Mouse (Mus musculus) mouse embryonic stem cell (cell line): ENCODE results near the gene Ccl11.

ENCODE experiments used
- in situ Hi-C, 2 experiments: fragments of 300-500 bp; cut with MboI; formaldehyde crosslinking; loops; 1 replicate in 1 of 2; 3 replicates in 1 of 2; pipeline ENCODE4 v1.14.3; 2019 to 2020; ENCODE audit warnings: low sequenced_read_pairs in 2 of 2, low pct_unique_long_range_greater_than_20kb in 1 of 2, mixed read lengths in 1 of 2; ENCODE audit not compliant: unreplicated experiment in 1 of 2

The Ccl11 gene

GRCm38 (mm10) chr11:82057646-82058045 is at the start of gene Ccl11:
Gene Ccl11 (plus strand): TSS chr11:82057823.
- in situ Hi-C loops: no loop called here

- in situ Hi-C loops: no loop called here
Observed at GRCm38 (mm10) chr11:82010115-82010514, 47.5 kb upstream of the Ccl11 start.

GRCm38 (mm10) chr11:82011411-82012193 is 46.0 kb upstream of the Ccl11 start:
- in situ Hi-C loops: no loop called here

GRCm38 (mm10) chr11:82013756-82014155 is 43.9 kb upstream of the Ccl11 start:
- in situ Hi-C loops: no loop called here

- in situ Hi-C loops: no loop called here
Observed at GRCm38 (mm10) chr11:82015066-82015465, 42.6 kb upstream of the Ccl11 start.

- in situ Hi-C loops: no loop called here
Observed at GRCm38 (mm10) chr11:82016181-82016780, 41.3 kb upstream of the Ccl11 start.

GRCm38 (mm10) chr11:82019389-82019788 is 38.2 kb upstream of the Ccl11 start:
- in situ Hi-C loops: no loop called here

GRCm38 (mm10) chr11:82019793-82020192 is 37.8 kb upstream of the Ccl11 start:
- in situ Hi-C loops: no loop called here

GRCm38 (mm10) chr11:82021406-82021805 is 36.2 kb upstream of the Ccl11 start:
- in situ Hi-C loops: no loop called here

- in situ Hi-C loops: no loop called here
Observed at GRCm38 (mm10) chr11:82022504-82023056, 35.0 kb upstream of the Ccl11 start.

GRCm38 (mm10) chr11:82023769-82024168 is 33.9 kb upstream of the Ccl11 start:
- in situ Hi-C loops: no loop called here

GRCm38 (mm10) chr11:82030171-82030570 is 27.5 kb upstream of the Ccl11 start:
- in situ Hi-C loops: no loop called here

GRCm38 (mm10) chr11:82032136-82032535 is 25.5 kb upstream of the Ccl11 start:
- in situ Hi-C loops: no loop called here

- in situ Hi-C loops: no loop called here
Observed at GRCm38 (mm10) chr11:82032678-82033344, 24.8 kb upstream of the Ccl11 start.

GRCm38 (mm10) chr11:82034446-82034845 is 23.2 kb upstream of the Ccl11 start:
- in situ Hi-C loops: no loop called here

- in situ Hi-C loops: no loop called here
Observed at GRCm38 (mm10) chr11:82035356-82035755, 22.3 kb upstream of the Ccl11 start, which contains the start of gene Ccl2. Gene Ccl2 (plus strand): TSS chr11:82035571.

GRCm38 (mm10) chr11:82035857-82036256 is 21.8 kb upstream of the Ccl11 start:
- in situ Hi-C loops: no loop called here

GRCm38 (mm10) chr11:82038535-82038934 is 19.1 kb upstream of the Ccl11 start, which contains the start of gene Gm17268:
Gene Gm17268 (minus strand): TSS chr11:82038562.
- in situ Hi-C loops: no loop called here

GRCm38 (mm10) chr11:82039132-82039660 is 18.4 kb upstream of the Ccl11 start:
- in situ Hi-C loops: no loop called here
